ENCODE assay signal across 12 mouse cellular contexts in the genomic region with DNA sequence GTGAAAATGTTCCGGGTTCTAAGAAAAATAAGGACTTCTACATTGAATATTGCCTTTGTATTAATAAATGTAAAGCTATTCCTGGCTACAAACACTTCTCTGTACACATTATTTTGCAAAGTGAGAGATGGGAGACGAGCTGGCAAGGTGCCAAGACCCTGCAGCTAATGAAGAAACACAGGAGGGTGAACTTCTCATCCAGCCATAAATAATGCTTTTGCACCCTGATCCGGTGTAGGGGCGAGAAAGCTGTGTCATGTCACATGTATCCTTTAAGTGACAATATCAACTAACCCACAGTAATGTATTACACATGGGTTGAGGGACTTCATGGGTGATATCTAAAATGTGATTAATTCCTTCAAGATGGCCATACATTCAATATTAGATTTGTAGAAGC.
DNase-seq lines count a peak whose midpoint lies in the region; ATAC-seq and TF ChIP-seq lines count a peak whose summit lies in the region.
"Had no signal": no experiment of that assay in that cellular context is flagged by ENCODE, and none has a peak within 500 bp of the region (broad histone marks: within the 10 kb centered on the region; RNA-seq: fewer than 3 reads in every experiment).

No protein-coding gene starts in this region.

- peak; percentile 35 to 40 for DNase-seq in cerebellum, postnatal 10 days
- no peak for DNase-seq in cerebellum, postnatal 36 days
- DNase-seq in hindbrain, postnatal 0 days (ENCODE audit: low spot score): peak; percentile 24
- peak; percentile 8 for DNase-seq in midbrain, postnatal 0 days (ENCODE audit: low spot score)
- DNase-seq in midbrain, embryonic 11.5 days (ENCODE audit: low spot score, missing footprints): no peak
- peak; percentile 8 for DNase-seq in limb, embryonic 14.5 days (ENCODE audit: low spot score)
- no peak for DNase-seq in lung, postnatal 4 days
- DNase-seq: adrenal gland, postnatal 14 days; liver, embryonic 13.5 days had no signal

- H3K9me3 ChIP-seq in hindbrain, postnatal 0 days (ENCODE audit: low read length): no peaks in the 10 kb centered on the region
- H3K9me3 ChIP-seq in hindbrain, embryonic 13.5 days: no peaks in the 10 kb centered on the region
- no peaks in the 10 kb centered on the region for H3K9me3 ChIP-seq in midbrain, postnatal 0 days (ENCODE audit: low read length)
- H3K9me3 ChIP-seq in midbrain, embryonic 11.5 days (ENCODE audit: control insufficient read depth, low read length): no peaks in the 10 kb centered on the region
- H3K9me3 ChIP-seq in limb, embryonic 14.5 days (ENCODE audit: control insufficient read depth, low read length): no peaks in the 10 kb centered on the region
- H3K9me3 ChIP-seq: liver, embryonic 13.5 days had no signal

- H3K27me3 ChIP-seq in hindbrain, postnatal 0 days (ENCODE audit: insufficient read depth, low read length): no peaks in the 10 kb centered on the region
- H3K27me3 ChIP-seq in hindbrain, embryonic 13.5 days: no peaks in the 10 kb centered on the region
- no peaks in the 10 kb centered on the region for H3K27me3 ChIP-seq in midbrain, postnatal 0 days (ENCODE audit: insufficient read depth, low read length)
- H3K27me3 ChIP-seq in midbrain, embryonic 11.5 days (ENCODE audit: control insufficient read depth, insufficient read depth, low read length): no peaks in the 10 kb centered on the region
- no peaks in the 10 kb centered on the region for H3K27me3 ChIP-seq in limb, embryonic 14.5 days (ENCODE audit: control insufficient read depth, insufficient read depth, low read length)
- H3K27me3 ChIP-seq: liver, embryonic 13.5 days had no signal

- H3K27ac ChIP-seq in hindbrain, postnatal 0 days: no peak overlapping the region
- H3K27ac ChIP-seq in hindbrain, embryonic 13.5 days: no peak overlapping the region
- H3K27ac ChIP-seq in midbrain, postnatal 0 days (ENCODE audit: low read depth, low read length): no peak overlapping the region
- H3K27ac ChIP-seq in midbrain, embryonic 11.5 days (ENCODE audit: low read depth, low read length): no peak overlapping the region
- 0 out of 2 replicates have a peak overlapping the region, but pooled peaks have one; percentile 52 for H3K27ac ChIP-seq in limb, embryonic 14.5 days (replicated peaks; ENCODE audit: low read depth, low read length)
- H3K27ac ChIP-seq: liver, embryonic 13.5 days; macrophage had no signal

- TF ChIP-seq CTCF in hindbrain, postnatal 0 days (IDR thresholded peaks at IDR 0.05; ENCODE audit: low read depth): no peak
- TF ChIP-seq CTCF in midbrain, postnatal 0 days (IDR thresholded peaks at IDR 0.05): no peak

- H3K9ac ChIP-seq in hindbrain, postnatal 0 days (replicated peaks; ENCODE audit: low read length): no peak overlapping the region
- no peak overlapping the region for H3K9ac ChIP-seq in hindbrain, embryonic 13.5 days
- no peak overlapping the region for H3K9ac ChIP-seq in midbrain, postnatal 0 days (replicated peaks; ENCODE audit: low read length, poor library complexity, severe bottlenecking)
- no peak overlapping the region for H3K9ac ChIP-seq in midbrain, embryonic 11.5 days (ENCODE audit: low read length)
- H3K9ac ChIP-seq in limb, embryonic 14.5 days (ENCODE audit: low read depth, low read length, severe bottlenecking): no peak overlapping the region
- H3K9ac ChIP-seq: liver, embryonic 13.5 days had no signal

- no peak for TF ChIP-seq POLR2A in limb, embryonic 14.5 days (IDR thresholded peaks at IDR 0.05; ENCODE audit: borderline replicate concordance, extremely low read depth, insufficient read depth, insufficient read length)

- H3K4me1 ChIP-seq in hindbrain, postnatal 0 days (ENCODE audit: insufficient read depth, low read length): no peaks in the 10 kb centered on the region
- 0 out of 2 replicates have a peak, but pooled peaks cover 6% of the 10 kb centered on the region for H3K4me1 ChIP-seq in hindbrain, embryonic 13.5 days (replicated peaks)
- H3K4me1 ChIP-seq in midbrain, postnatal 0 days (ENCODE audit: insufficient read depth, low read length): no peaks in the 10 kb centered on the region
- H3K4me1 ChIP-seq in midbrain, embryonic 11.5 days (ENCODE audit: control insufficient read depth, insufficient read depth, low read length): no peaks in the 10 kb centered on the region
- H3K4me1 ChIP-seq in limb, embryonic 14.5 days (ENCODE audit: control insufficient read depth, insufficient read depth, low read length): peaks cover 15% of the 10 kb centered on the region
- H3K4me1 ChIP-seq: liver, embryonic 13.5 days had no signal

- H3K4me2 ChIP-seq in hindbrain, postnatal 0 days (ENCODE audit: low read depth, low read length): no peak overlapping the region
- H3K4me2 ChIP-seq in hindbrain, embryonic 13.5 days: no peak overlapping the region
- no peak overlapping the region for H3K4me2 ChIP-seq in midbrain, postnatal 0 days (ENCODE audit: low read depth, low read length, poor library complexity, severe bottlenecking)
- no peak overlapping the region for H3K4me2 ChIP-seq in midbrain, embryonic 11.5 days
- H3K4me2 ChIP-seq in limb, embryonic 14.5 days (replicated peaks; ENCODE audit: low read depth, low read length, severe bottlenecking): no peak overlapping the region
- H3K4me2 ChIP-seq: liver, embryonic 13.5 days had no signal

- 42% methylated on average over 4 of the region's 4 CpGs for WGBS in hindbrain, postnatal 0 days
- WGBS in hindbrain, embryonic 13.5 days: 63% methylated on average over 4 of the region's 4 CpGs
- 68% methylated on average over 4 of the region's 4 CpGs for WGBS in midbrain, postnatal 0 days
- 89% methylated on average over 4 of the region's 4 CpGs for WGBS in midbrain, embryonic 11.5 days
- 49% methylated on average over 4 of the region's 4 CpGs for WGBS in limb, embryonic 14.5 days

- H3K4me3 ChIP-seq in hindbrain, postnatal 0 days (ENCODE audit: low read length): no peak overlapping the region
- no peak overlapping the region for H3K4me3 ChIP-seq in hindbrain, embryonic 13.5 days
- H3K4me3 ChIP-seq in midbrain, postnatal 0 days (ENCODE audit: low read depth, low read length): no peak overlapping the region
- no peak overlapping the region for H3K4me3 ChIP-seq in midbrain, embryonic 11.5 days (ENCODE audit: low read depth, low read length)
- no peak overlapping the region for H3K4me3 ChIP-seq in limb, embryonic 14.5 days (replicated peaks; ENCODE audit: low read length)
- H3K4me3 ChIP-seq: liver, embryonic 13.5 days had no signal

- no peak for ATAC-seq in hindbrain, postnatal 0 days
- ATAC-seq in hindbrain, embryonic 13.5 days (ENCODE audit: low FRiP score): no peak
- no peak for ATAC-seq in midbrain, postnatal 0 days (ENCODE audit: low FRiP score)
- no peak for ATAC-seq in midbrain, embryonic 11.5 days (ENCODE audit: low FRiP score)
- 0 out of 2 replicates have a peak, but pooled peaks have one; percentile 9 for ATAC-seq in limb, embryonic 14.5 days (ENCODE audit: low FRiP score, low read depth)
- ATAC-seq: hindbrain, embryonic 16.5 days had no signal

- H3K36me3 ChIP-seq in hindbrain, postnatal 0 days (ENCODE audit: insufficient read depth, low read length): no peaks in the 10 kb centered on the region
- no peaks in the 10 kb centered on the region for H3K36me3 ChIP-seq in hindbrain, embryonic 13.5 days
- H3K36me3 ChIP-seq in midbrain, postnatal 0 days (ENCODE audit: insufficient read depth, low read length): no peaks in the 10 kb centered on the region
- no peaks in the 10 kb centered on the region for H3K36me3 ChIP-seq in midbrain, embryonic 11.5 days (ENCODE audit: control insufficient read depth, insufficient read depth, low read length)
- no peaks in the 10 kb centered on the region for H3K36me3 ChIP-seq in limb, embryonic 14.5 days (ENCODE audit: control insufficient read depth, insufficient read depth, low read length)
- H3K36me3 ChIP-seq: liver, embryonic 13.5 days had no signal

Comparison
In these comparisons a context has a peak if more than half of its experiments do, and no peak if none do; other contexts are left out.
1. DNase-seq: peak in cerebellum, postnatal 10 days (2 of 2), hindbrain, postnatal 0 days (single experiment), midbrain, postnatal 0 days (single experiment) and limb, embryonic 14.5 days (single experiment); none in cerebellum, postnatal 36 days (0 of 2), midbrain, embryonic 11.5 days (single experiment) and lung, postnatal 4 days (0 of 2).